Mouse (Mus musculus) cortical plate, adult 2 months (tissue): ENCODE measurements around the gene Kcnh7. TPM values are rescaled to one million over a fixed set of nuclear protein-coding genes. Genes with fewer than 3 reads are reported as not detected.

Source experiments
- H3K27ac ChIP-seq: fragments of 200-500 bp; 2 replicates; pipeline ENCODE4 v1.5.1; 2012; ENCODE audit warnings: low read length, control low read depth, inconsistent platforms; ENCODE audit not compliant: insufficient read depth
- H3K4me1 ChIP-seq: fragments of 200-500 bp; 2 replicates; pipeline ENCODE4 v1.6.1; 2011; ENCODE audit warnings: low read length; ENCODE audit not compliant: control insufficient read depth, insufficient read depth
- H3K4me3 ChIP-seq: fragments of 200-500 bp; 2 replicates; pipeline ENCODE4 v1.5.1; 2011; ENCODE audit warnings: mild to moderate bottlenecking, low read length, control low read depth; ENCODE audit not compliant: insufficient read depth
- CTCF ChIP-seq: fragments of 200-500 bp; IDR thresholded peaks from 2 replicates; pipeline ENCODE4 v1.5.1; 2011; ENCODE audit warnings: mild to moderate bottlenecking, control low read depth, low read length; ENCODE audit not compliant: insufficient read depth; ENCODE audit errors: extremely low read depth
- POLR2A ChIP-seq: fragments of 200-500 bp; IDR thresholded peaks from 2 replicates; pipeline ENCODE4 v1.6.1; 2011; ENCODE audit warnings: mild to moderate bottlenecking, low read length, control low read depth; ENCODE audit not compliant: insufficient read depth; ENCODE audit errors: extremely low read depth
- polyA plus RNA-seq: library from polyadenylated mRNA; depleted of rRNA; stranded (reverse); fragments of >200 nt; gene quantifications from 2 replicates; pipeline ENCODE4 v1.2.3, GENCODE M21; 2012

The Kcnh7 gene
- polyA plus RNA-seq, 1 experiment: 26.9 TPM

DNA sequence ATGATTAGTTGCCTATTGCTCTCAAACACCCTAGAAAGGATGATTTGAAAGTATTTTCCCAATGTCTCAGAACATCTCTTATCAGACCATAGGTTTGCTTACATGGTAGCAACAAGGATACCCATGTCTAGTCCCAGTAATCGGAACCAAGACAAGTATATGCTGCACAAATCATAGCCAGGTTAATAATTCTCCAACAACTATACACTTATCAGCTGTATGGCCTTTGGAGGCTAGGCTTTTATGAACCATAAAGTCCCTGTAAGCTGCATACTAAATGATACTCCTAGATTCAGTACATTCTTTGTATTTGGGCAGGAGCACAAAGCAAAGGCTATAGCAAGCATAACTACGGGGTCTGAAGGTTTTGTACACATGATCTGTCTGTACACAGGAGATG, 78.1 kb downstream of the Kcnh7 start:
- Histone ChIP-seq H3K4me3 (no peak overlapping the region), H3K4me1 (no peaks in the 10 kb centered on the region), H3K27ac (no peak overlapping the region)
- no peak for TF ChIP-seq CTCF
- TF ChIP-seq POLR2A: no peak

DNA sequence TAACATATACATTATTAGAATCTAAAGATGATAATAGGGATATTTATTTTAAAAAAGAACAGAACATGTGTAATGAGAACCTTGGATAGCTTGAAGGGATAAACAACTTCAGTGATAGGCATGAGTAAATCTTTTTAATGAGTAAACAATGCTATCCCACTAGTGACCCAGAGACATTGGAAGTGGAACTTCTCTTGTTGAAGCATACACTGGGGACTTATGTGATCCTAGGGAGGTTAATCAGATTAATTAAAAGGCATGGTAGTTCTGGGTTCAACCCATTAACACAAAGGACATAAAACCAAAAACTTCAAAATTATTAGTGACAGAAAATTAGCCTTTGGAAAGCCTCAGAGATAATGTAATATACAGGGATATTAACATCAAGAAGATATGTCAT, 84.4 kb downstream of the Kcnh7 start:
- TF ChIP-seq CTCF (no peak), POLR2A (no peak)
- H3K27ac ChIP-seq: no peak overlapping the region
- no peak overlapping the region for H3K4me3 ChIP-seq
- H3K4me1 ChIP-seq: no peaks in the 10 kb centered on the region

DNA sequence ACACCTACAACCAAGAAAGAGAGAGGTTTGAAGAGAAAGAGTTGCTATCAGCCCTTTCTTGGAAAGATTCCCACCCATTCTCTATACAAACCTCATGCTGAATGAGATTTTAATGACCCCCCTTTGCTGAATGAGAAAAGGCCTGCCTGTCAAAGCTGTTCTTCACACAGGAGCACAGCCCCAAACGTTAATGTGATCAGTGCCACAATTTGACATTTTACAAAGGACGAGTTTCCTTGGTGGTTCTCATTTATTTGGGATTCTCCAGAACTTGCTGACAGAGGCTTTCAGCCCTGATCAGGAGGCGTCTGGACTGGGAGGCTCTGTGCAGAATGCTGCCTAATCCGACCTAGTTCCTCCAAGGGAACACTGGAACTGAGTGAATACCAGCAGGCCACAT, 92.3 kb downstream of the Kcnh7 start:
- TF ChIP-seq CTCF (no peak), POLR2A (no peak)
- H3K4me3 ChIP-seq: no peak overlapping the region
- H3K27ac ChIP-seq: no peak overlapping the region
- H3K4me1 ChIP-seq: no peaks in the 10 kb centered on the region

GRCm38 (mm10) chr2:63090447-63090846, 93.6 kb downstream of the Kcnh7 start:
- H3K27ac ChIP-seq: no peak overlapping the region
- no peaks in the 10 kb centered on the region for H3K4me1 ChIP-seq
- H3K4me3 ChIP-seq: no peak overlapping the region
- no peak for TF ChIP-seq CTCF
- TF ChIP-seq POLR2A: no peak

GRCm38 (mm10) chr2:63058386-63058785, 125.7 kb downstream of the Kcnh7 start:
- H3K4me3 ChIP-seq: no peak overlapping the region
- peaks cover 3% of the 10 kb centered on the region for H3K4me1 ChIP-seq
- TF ChIP-seq CTCF: no peak
- TF ChIP-seq POLR2A: no peak
- H3K27ac ChIP-seq: no peak overlapping the region

DNA sequence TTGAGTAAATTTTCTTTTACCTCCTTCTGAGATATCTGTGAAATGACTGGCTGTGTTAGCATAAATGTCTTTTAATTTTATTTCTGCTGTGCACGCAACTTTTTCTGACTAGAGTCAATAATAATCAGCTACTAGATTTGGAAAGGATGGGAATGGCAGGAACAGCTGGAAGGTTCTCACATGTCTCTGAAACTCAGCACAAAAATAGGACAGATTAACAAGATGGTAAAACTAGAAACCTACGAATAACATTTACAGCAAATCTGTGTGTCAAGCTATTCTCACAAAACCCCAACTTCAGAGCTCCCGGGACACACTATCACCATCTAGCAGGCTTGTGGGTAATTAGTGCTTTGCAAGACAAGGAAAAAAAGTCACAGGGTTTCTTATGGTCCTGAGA, 134.2 kb downstream of the Kcnh7 start:
- TF ChIP-seq POLR2A (no peak), CTCF (no peak)
- Histone ChIP-seq H3K4me1 (no peaks in the 10 kb centered on the region; the same call in 1 of the 2 replicates), H3K27ac (no peak overlapping the region), H3K4me3 (no peak overlapping the region)

- Histone ChIP-seq H3K4me3 (no peak overlapping the region), H3K27ac (no peak overlapping the region), H3K4me1 (no peaks in the 10 kb centered on the region)
- TF ChIP-seq POLR2A (no peak), CTCF (no peak)
Observed at GRCm38 (mm10) chr2:63039718-63040117, 144.4 kb downstream of the Kcnh7 start.

DNA sequence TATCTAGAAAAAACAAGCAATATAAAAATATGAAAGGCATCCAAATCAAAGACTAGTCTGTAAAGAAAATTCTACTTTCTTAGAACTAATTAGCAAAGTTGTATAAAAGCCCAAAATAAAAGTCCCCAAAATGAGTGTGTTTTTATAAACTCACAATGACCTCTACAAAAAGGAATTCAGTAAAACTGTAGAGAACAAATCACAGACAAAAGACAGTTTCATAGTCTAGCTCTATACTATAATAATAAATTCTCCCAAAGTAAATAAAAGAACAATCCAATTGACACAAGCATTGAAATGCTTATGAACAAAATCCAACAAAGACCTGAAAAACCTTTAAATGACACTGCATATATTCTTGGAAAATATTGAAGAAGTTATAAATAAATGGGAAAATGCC, 169.2 kb downstream of the Kcnh7 start:
- H3K4me3 ChIP-seq: no peak overlapping the region
- H3K4me1 ChIP-seq: no peaks in the 10 kb centered on the region
- H3K27ac ChIP-seq: no peak overlapping the region
- TF ChIP-seq POLR2A: no peak
- no peak for TF ChIP-seq CTCF

DNA sequence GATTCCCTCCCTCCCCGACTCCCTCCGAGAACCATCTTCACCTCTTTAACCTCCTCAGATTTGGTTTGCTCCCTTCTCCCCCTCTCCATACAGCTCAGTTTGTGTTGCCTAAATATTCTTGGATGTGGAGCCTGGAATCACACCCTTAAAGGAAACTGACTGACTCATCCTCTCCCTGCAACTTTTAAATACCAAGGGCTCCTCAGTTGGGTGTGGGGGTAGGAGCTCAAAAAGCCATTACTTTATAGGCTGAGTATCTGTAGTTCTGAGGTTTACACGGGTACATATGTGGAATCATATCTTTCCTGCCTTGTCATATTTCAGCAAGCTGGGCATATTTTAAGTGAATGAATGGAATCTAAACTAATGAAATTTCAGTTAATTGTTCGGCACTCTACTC, 174.9 kb downstream of the Kcnh7 start:
- no peak overlapping the region for H3K27ac ChIP-seq
- H3K4me1 ChIP-seq: 0 out of 2 replicates have a peak, but pooled peaks cover 1% of the 10 kb centered on the region
- no peak overlapping the region for H3K4me3 ChIP-seq
- TF ChIP-seq POLR2A (no peak), CTCF (no peak)

DNA sequence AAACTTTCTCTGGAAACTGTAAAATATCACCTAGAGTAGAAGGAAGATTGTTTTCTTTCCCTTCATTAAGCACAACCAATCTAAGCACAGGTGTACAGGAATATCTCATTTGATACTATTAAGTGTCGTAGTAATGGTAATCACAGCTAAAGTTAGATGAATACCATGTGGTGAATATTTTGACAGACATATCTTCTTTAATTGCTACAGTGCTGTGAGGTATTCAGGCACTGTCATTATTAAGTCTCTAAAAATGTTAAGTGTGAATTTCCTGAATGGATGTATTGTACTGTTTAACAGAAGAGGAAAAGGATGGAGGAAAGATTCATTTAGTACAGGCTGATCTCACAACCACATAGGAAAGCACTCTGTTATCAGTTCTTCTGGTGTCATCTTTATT, 181.3 kb downstream of the Kcnh7 start:
- Histone ChIP-seq H3K4me3 (no peak overlapping the region), H3K27ac (no peak overlapping the region), H3K4me1 (peaks cover 1% of the 10 kb centered on the region; the same call in 1 of the 2 replicates)
- no peak for TF ChIP-seq POLR2A
- TF ChIP-seq CTCF: no peak
